Mouse (Mus musculus) heart, embryonic 10.5 days (tissue): ENCODE measurements around the gene Med28. TPM values are rescaled to one million over a fixed set of nuclear protein-coding genes. Genes with fewer than 3 reads are reported as not detected.

Experiments
- DNase-seq: peaks from one replicate; pipeline ENCODE4 v3.0.0-alpha.2; 2017; ENCODE audit warnings: low spot score
- H3K27ac ChIP-seq: fragments of 300-500 bp; sonication (generic); 2 replicates; pipeline ENCODE4 v1.5.1; 2016; ENCODE audit warnings: mild to moderate bottlenecking
- H3K27me3 ChIP-seq: fragments of 300-500 bp; sonication (generic); 2 replicates; pipeline ENCODE4 v1.6.1; 2016; ENCODE audit warnings: mild to moderate bottlenecking; ENCODE audit not compliant: poor library complexity, insufficient read depth, severe bottlenecking
- H3K36me3 ChIP-seq: fragments of 300-500 bp; sonication (generic); 2 replicates; pipeline ENCODE4 v1.6.1; 2016; ENCODE audit warnings: mild to moderate bottlenecking, moderate library complexity
- H3K4me1 ChIP-seq: fragments of 300-500 bp; sonication (generic); 2 replicates; pipeline ENCODE4 v1.6.1; 2016; ENCODE audit warnings: mild to moderate bottlenecking
- H3K4me3 ChIP-seq: fragments of 300-500 bp; sonication (generic); 2 replicates; pipeline ENCODE4 v1.5.1; 2016; ENCODE audit warnings: mild to moderate bottlenecking, moderate library complexity
- H3K9me3 ChIP-seq: fragments of 300-500 bp; sonication (generic); 2 replicates; pipeline ENCODE4 v1.6.1; 2016; ENCODE audit warnings: mild to moderate bottlenecking, moderate library complexity
- WGBS: fragments of 180-500 bp; shearing (Covaris S2); methylation state at CpG from one replicate; pipeline ENCODE4 v1.1.7; 2016; 5-methylcytosine and 5-hydroxymethylcytosine counted together
- polyA plus RNA-seq: library from polyadenylated mRNA; unstranded; fragments of >200 nt; fragmentation: Nextera tagmentation; extraction: Ambion mirVana; gene quantifications from 2 replicates; pipeline ENCODE4 v1.2.1, GENCODE M21; 2016

Med28 gene
- polyA plus RNA-seq, 1 experiment from 2014 or later = 242 TPM

- WGBS = 90% methylated on average over 1 of the region's 1 CpGs
These were observed 57.3 kb downstream of the Med28 start for GRCm38 (mm10) chr5:45577376-45577775.

More at GRCm38 (mm10) chr5:45577376-45577775, 57.3 kb downstream of the Med28 start:
- no peak overlapping the region for H3K27ac ChIP-seq
- no peak overlapping the region for H3K4me3 ChIP-seq
- no peak for DNase-seq
- no peaks in the 10 kb centered on the region for H3K4me1 ChIP-seq
- no peaks in the 10 kb centered on the region for H3K9me3 ChIP-seq
- no peaks in the 10 kb centered on the region for H3K36me3 ChIP-seq
- no peaks in the 10 kb centered on the region for H3K27me3 ChIP-seq

Other genes starting within 250 kb of the Med28 start
- gene Qdpr, start 70.0 kb upstream of the Med28 start, polyA plus RNA-seq = 110 and 116 TPM in 2 replicates
- gene Clrn2, start 66.5 kb upstream of the Med28 start, polyA plus RNA-seq = not detected in 2 replicates
- gene Lap3, start 26.9 kb upstream of the Med28 start, polyA plus RNA-seq = 96.1 and 96.5 TPM in 2 replicates
- gene Fam184b, start 119.4 kb downstream of the Med28 start, polyA plus RNA-seq = 0.22 and 0.39 TPM in 2 replicates
- gene Ncapg, start 149.7 kb downstream of the Med28 start, polyA plus RNA-seq = 41.1 and 47.8 TPM in 2 replicates